Mouse (Mus musculus): ENCODE results near the gene Mtx3. TPM values are rescaled to one million over a fixed set of nuclear protein-coding genes. Genes with fewer than 3 reads are reported as not detected.
A peak's percentile ranks its signal among the peaks of the same experiment; 100 is the strongest.

Mtx3 gene
- total and polyA plus RNA-seq, 3 experiments: 7.6 to 10.0 TPM; not detected in 1

DNA sequence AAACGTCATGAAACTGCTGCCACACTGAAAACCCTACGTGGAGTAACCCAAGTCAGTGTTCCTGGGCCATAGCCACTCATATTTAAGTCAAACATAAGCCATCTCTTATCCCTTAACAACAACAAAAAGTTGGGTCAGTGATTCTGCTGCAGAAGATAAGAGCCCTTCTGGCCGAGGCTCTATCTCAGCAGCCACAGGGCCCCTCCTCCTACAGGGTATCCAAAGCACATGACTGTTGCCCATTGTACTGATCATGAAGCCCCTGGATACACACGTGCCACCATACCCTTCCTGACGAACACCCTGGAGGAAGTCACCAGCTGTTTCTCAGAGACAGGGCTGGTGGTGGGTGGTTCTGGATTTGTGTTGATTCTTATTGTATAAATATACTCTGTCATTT lies 3.4 kb downstream of the Mtx3 start:
- Histone ChIP-seq H3K4me3 (ENCODE audit: control insufficient read depth in 1 of 2, insufficient read depth in 1 of 2, low read depth in 2 of 2, low read length in 2 of 2) (no peak overlapping the region), H3K27me3 (ENCODE audit: control insufficient read depth in 1 of 2, insufficient read depth in 2 of 2, low read length in 2 of 2) (no peaks in the 10 kb centered on the region), H3K79me2 (ENCODE audit: control insufficient read depth, insufficient read depth, low read length, poor library complexity) (peaks cover 2% of the 10 kb centered on the region; the same call in 1 of the 2 replicates), H3K27ac (ENCODE audit: control insufficient read depth, low read depth, low read length) (no peak overlapping the region), H3K9me3 (replicated peaks; ENCODE audit: insufficient read depth, low read length) (no peaks in the 10 kb centered on the region), H3K36me3 (ENCODE audit: control insufficient read depth in 1 of 2, insufficient read depth in 2 of 2, low read length in 2 of 2) (peaks cover 1 to 24% of the 10 kb centered on the region in 2 experiments; a peak in 3 of 4 replicates), H3K9ac (ENCODE audit: control insufficient read depth, low read depth, low read length, poor library complexity, severe bottlenecking) (no peak overlapping the region), H3K4me1 (ENCODE audit: control insufficient read depth in 1 of 2, insufficient read depth in 2 of 2, low read length in 2 of 2) (peaks cover 2 to 8% of the 10 kb centered on the region in 2 experiments; a peak in 3 of 4 replicates)
- TF ChIP-seq SIN3A (IDR thresholded peaks at IDR 0.05; ENCODE audit: low read length): no peak
- no peak for TF ChIP-seq BHLHE40 (IDR thresholded peaks at IDR 0.05; ENCODE audit: borderline replicate concordance, low read depth, low read length)
- no peak for TF ChIP-seq CTCF (IDR thresholded peaks at IDR 0.05 in 2 of 3, conservative IDR thresholded peaks at IDR 0.05 in 1 of 3; ENCODE audit: control insufficient read depth in 1 of 3, insufficient read depth in 1 of 3, low read depth in 2 of 3, low read length in 3 of 3, poor library complexity in 1 of 3, severe bottlenecking in 1 of 3)
- TF ChIP-seq POLR2AphosphoS2 (IDR thresholded peaks at IDR 0.05; ENCODE audit: low read length): no peak
- no peak for TF ChIP-seq ZKSCAN1 (IDR thresholded peaks at IDR 0.05; ENCODE audit: low read depth, low read length)
- TF ChIP-seq ZMIZ1 (IDR thresholded peaks at IDR 0.05; ENCODE audit: low read depth, low read length): no peak
- TF ChIP-seq EP300 (IDR thresholded peaks at IDR 0.05; ENCODE audit: low read depth in 1 of 2, low read length in 2 of 2): no peak
- TF ChIP-seq POLR2AphosphoS5 (IDR thresholded peaks at IDR 0.05; ENCODE audit: borderline replicate concordance, low read depth, low read length): no peak
- TF ChIP-seq MAX (IDR thresholded peaks at IDR 0.05; ENCODE audit: low read length): no peak
- no peak for TF ChIP-seq UBTF (IDR thresholded peaks at IDR 0.05; ENCODE audit: borderline replicate concordance, insufficient read depth, low read depth, low read length)
- no peak for TF ChIP-seq NELFE (IDR thresholded peaks at IDR 0.05; ENCODE audit: low read depth, low read length)
- TF ChIP-seq MAZ (IDR thresholded peaks at IDR 0.05; ENCODE audit: low read depth, low read length): no peak
- TF ChIP-seq MYC (IDR thresholded peaks at IDR 0.05; ENCODE audit: low read depth, low read length): no peak
- no peak for DNase-seq (ENCODE audit: low read depth, low spot score)

- Histone ChIP-seq H3K36me3 (ENCODE audit: control insufficient read depth in 1 of 2, insufficient read depth in 2 of 2, low read length in 2 of 2) (peaks cover 0 to 3% of the 10 kb centered on the region in 2 experiments; a peak in 2 of 4 replicates), H3K4me3 (ENCODE audit: control insufficient read depth in 1 of 2, insufficient read depth in 1 of 2, low read depth in 2 of 2, low read length in 2 of 2) (no peak overlapping the region), H3K9me3 (replicated peaks; ENCODE audit: insufficient read depth, low read length) (no peaks in the 10 kb centered on the region), H3K27me3 (ENCODE audit: control insufficient read depth in 1 of 2, insufficient read depth in 2 of 2, low read length in 2 of 2) (no peaks in the 10 kb centered on the region), H3K79me2 (ENCODE audit: control insufficient read depth, insufficient read depth, low read length, poor library complexity) (no peaks in the 10 kb centered on the region), H3K4me1 (ENCODE audit: control insufficient read depth in 1 of 2, insufficient read depth in 2 of 2, low read length in 2 of 2) (no peaks in the 10 kb centered on the region; a peak in 2 of 4 replicates), H3K27ac (ENCODE audit: control insufficient read depth, low read depth, low read length) (no peak overlapping the region), H3K9ac (ENCODE audit: control insufficient read depth, low read depth, low read length, poor library complexity, severe bottlenecking) (no peak overlapping the region)
- peak; percentile 60 for DNase-seq (ENCODE audit: low read depth, low spot score)
- no peak for TF ChIP-seq HCFC1 (IDR thresholded peaks at IDR 0.05; ENCODE audit: low read depth, low read length)
- peak; percentile 50 for TF ChIP-seq SMC3 (IDR thresholded peaks at IDR 0.05; ENCODE audit: low read depth, low read length)
- peak; percentile 52 to 72 (median 58) for TF ChIP-seq CTCF (IDR thresholded peaks at IDR 0.05 in 2 of 3, conservative IDR thresholded peaks at IDR 0.05 in 1 of 3; ENCODE audit: control insufficient read depth in 1 of 3, insufficient read depth in 1 of 3, low read depth in 2 of 3, low read length in 3 of 3, poor library complexity in 1 of 3, severe bottlenecking in 1 of 3)
- TF ChIP-seq TBP (IDR thresholded peaks at IDR 0.05; ENCODE audit: low read depth, low read length): no peak
- TF ChIP-seq ZNF384 (IDR thresholded peaks at IDR 0.05; ENCODE audit: low read depth, low read length): no peak
- TF ChIP-seq RAD21 (IDR thresholded peaks at IDR 0.05; ENCODE audit: low read depth, low read length): peak; percentile 28
Measured at GRCm38 (mm10) chr13:92855901-92856300, 11.3 kb downstream of the Mtx3 start.
